Mouse (Mus musculus) heart, embryonic 16.5 days (tissue): ENCODE data around the gene Eif4b. TPM values are rescaled to one million over a fixed set of nuclear protein-coding genes. Genes with fewer than 3 reads are reported as not detected.

ENCODE experiments used
- polyA plus RNA-seq: library from polyadenylated mRNA; unstranded; fragments of >200 nt; fragmentation: Nextera tagmentation; extraction: Ambion mirVana; gene quantifications from 2 replicates; pipeline ENCODE4 v1.2.1, GENCODE M21; 2015

The Eif4b gene
- polyA plus RNA-seq, 1 experiment from 2014 or later, result 75.0 TPM

Other genes with a start within 250 kb of the Eif4b start
- 0.11 and 0.25 TPM in 2 replicates for gene Krt1, start 223.0 kb upstream of the Eif4b start, polyA plus RNA-seq
- 0.07 TPM in 2 replicates for gene Krt77, start 204.1 kb upstream of the Eif4b start, polyA plus RNA-seq
- not detected in 2 replicates for gene Krt76, start 180.9 kb upstream of the Eif4b start, polyA plus RNA-seq
- 1.4 and 6.0 TPM in 2 replicates for gene Krt4, start 149.0 kb upstream of the Eif4b start, polyA plus RNA-seq
- 0.53 and 0.75 TPM in 2 replicates for gene Krt79, start 133.4 kb upstream of the Eif4b start, polyA plus RNA-seq
- 0.14 TPM in 1 of 2 replicates, not detected in the other for gene Krt78, start 119.5 kb upstream of the Eif4b start, polyA plus RNA-seq
- gene Krt8, start 69.3 kb upstream of the Eif4b start, polyA plus RNA-seq, result 132 and 209 TPM in 2 replicates
- gene Krt18, start 45.6 kb upstream of the Eif4b start, polyA plus RNA-seq, result 127 and 215 TPM in 2 replicates
- gene Tns2, start 26.6 kb downstream of the Eif4b start, polyA plus RNA-seq, result 33.2 and 35.1 TPM in 2 replicates
- 19.8 and 21.8 TPM in 2 replicates for gene Spryd3, start 62.5 kb downstream of the Eif4b start, polyA plus RNA-seq
- gene Igfbp6, start 70.6 kb downstream of the Eif4b start, polyA plus RNA-seq, result 11.9 and 15.0 TPM in 2 replicates
- 0.24 and 0.42 TPM in 2 replicates for gene Soat2, start 76.8 kb downstream of the Eif4b start, polyA plus RNA-seq
- gene Zfp740, start 129.5 kb downstream of the Eif4b start, polyA plus RNA-seq, result 30.2 and 33.2 TPM in 2 replicates
- gene Csad, start 131.0 kb downstream of the Eif4b start, polyA plus RNA-seq, result 38.3 and 43.7 TPM in 2 replicates
- gene Itgb7, start 158.2 kb downstream of the Eif4b start, polyA plus RNA-seq, result 3.9 and 6.9 TPM in 2 replicates
- 8.9 and 11.8 TPM in 2 replicates for gene Rarg, start 183.7 kb downstream of the Eif4b start, polyA plus RNA-seq
- 0.11 and 0.12 TPM in 2 replicates for gene Gm9918, start 196.8 kb downstream of the Eif4b start, polyA plus RNA-seq
- gene Mfsd5, start 205.7 kb downstream of the Eif4b start, polyA plus RNA-seq, result 43.8 and 49.4 TPM in 2 replicates
- 18.2 and 21.1 TPM in 2 replicates for gene Espl1, start 222.5 kb downstream of the Eif4b start, polyA plus RNA-seq